Mouse (Mus musculus) cerebellum, postnatal 4 days (tissue): ENCODE results near the gene Wipf3.
A peak's percentile ranks its signal among the peaks of the same experiment; 100 is the strongest.

Source experiments
- DNase-seq, 2 experiments: peaks; one replicate each; pipeline ENCODE4 v3.0.0; 2022; ENCODE audit warnings: low spot score in 2 of 2, mixed read lengths in 1 of 2

Gene Wipf3

GRCm38 (mm10) chr6:54475926-54476667 lies 46.7 kb downstream of the Wipf3 start:
- no peak for DNase-seq

GRCm38 (mm10) chr6:54478646-54479324 lies 49.4 kb downstream of the Wipf3 start:
- peak in 1 of 2 experiments; percentile 22 for DNase-seq

GRCm38 (mm10) chr6:54481390-54482112 lies 52.1 kb downstream of the Wipf3 start:
- DNase-seq: no peak

- no peak for DNase-seq
Observed at GRCm38 (mm10) chr6:54485000-54485399, 55.6 kb downstream of the Wipf3 start.

- no peak for DNase-seq
Observed at GRCm38 (mm10) chr6:54485435-54485901, 56.1 kb downstream of the Wipf3 start.

GRCm38 (mm10) chr6:54485973-54486569 lies 56.7 kb downstream of the Wipf3 start:
- no peak for DNase-seq

GRCm38 (mm10) chr6:54491074-54491473 lies 61.7 kb downstream of the Wipf3 start:
- no peak for DNase-seq

- DNase-seq: no peak
Observed at GRCm38 (mm10) chr6:54494097-54494496, 64.7 kb downstream of the Wipf3 start.

- no peak for DNase-seq
Observed at GRCm38 (mm10) chr6:54494612-54495398, 65.4 kb downstream of the Wipf3 start.

- no peak for DNase-seq
Observed at GRCm38 (mm10) chr6:54496214-54496613, 66.8 kb downstream of the Wipf3 start.

GRCm38 (mm10) chr6:54502661-54503115 lies 73.3 kb downstream of the Wipf3 start:
- DNase-seq: no peak

GRCm38 (mm10) chr6:54506318-54506717 lies 76.9 kb downstream of the Wipf3 start:
- no peak for DNase-seq

GRCm38 (mm10) chr6:54507002-54507401 lies 77.6 kb downstream of the Wipf3 start:
- peak in 1 of 2 experiments; percentile 55 for DNase-seq

- no peak for DNase-seq
Observed at GRCm38 (mm10) chr6:54507808-54508207, 78.4 kb downstream of the Wipf3 start.

GRCm38 (mm10) chr6:54508256-54508793 lies 78.9 kb downstream of the Wipf3 start:
- DNase-seq: no peak

GRCm38 (mm10) chr6:54509264-54509663 lies 79.9 kb downstream of the Wipf3 start:
- DNase-seq: peak in 1 of 2 experiments; percentile 39

- no peak for DNase-seq
Observed at GRCm38 (mm10) chr6:54512256-54512655, 82.9 kb downstream of the Wipf3 start.

GRCm38 (mm10) chr6:54516512-54517134 lies 87.2 kb downstream of the Wipf3 start:
- DNase-seq: no peak

- no peak for DNase-seq
Observed at GRCm38 (mm10) chr6:54518758-54519157, 89.4 kb downstream of the Wipf3 start.

GRCm38 (mm10) chr6:54528666-54529065 lies 99.3 kb downstream of the Wipf3 start:
- DNase-seq: no peak
